Mouse (Mus musculus): ENCODE measurements at regions not wholly inside any gene's neighbourhood (a gene's known extent, or its start where the extent isn't known, plus 50 kb on each side); places are given as distances from the start of the nearest gene placed in this dataset.

DNA sequence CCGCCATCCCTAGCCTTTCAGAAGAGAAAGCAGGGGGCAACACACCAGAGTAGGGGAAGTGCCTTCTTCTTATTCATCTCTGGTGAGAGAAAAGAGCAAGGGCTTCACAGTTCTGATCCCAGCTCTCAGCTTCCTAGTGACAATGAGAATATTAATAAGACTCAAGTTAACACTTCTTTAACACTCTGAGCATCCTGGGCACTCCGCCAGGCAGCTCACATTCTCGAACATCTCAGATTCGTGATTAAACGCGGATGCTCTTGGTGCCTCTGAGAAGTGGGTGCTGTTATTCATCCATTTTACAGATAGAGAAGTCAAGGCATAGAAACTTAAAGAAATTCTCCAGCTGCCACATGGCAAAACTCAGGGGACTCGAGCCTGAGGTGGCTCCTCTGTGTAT lies 237.1 kb downstream of the Rps15a start:
- WGBS: 47% methylated on average over 7 of the region's 7 CpGs
- Histone ChIP-seq H3K36me3 (no peaks in the 10 kb centered on the region), H3K9ac (no peak overlapping the region), H3K4me3 (no peak overlapping the region), H3K27me3 (0 out of 2 replicates have a peak, but pooled peaks cover 4% of the 10 kb centered on the region), H3K9me3 (replicated peaks) (no peaks in the 10 kb centered on the region), H3K4me1 (replicated peaks) (0 out of 2 replicates have a peak, but pooled peaks cover 2% of the 10 kb centered on the region), H3K4me2 (no peak overlapping the region), H3K27ac (no peak overlapping the region)
- no peak for ATAC-seq (replicated peaks; ENCODE audit: insufficient number of reproducible peaks, insufficient read depth, low FRiP score, low read depth)

DNA sequence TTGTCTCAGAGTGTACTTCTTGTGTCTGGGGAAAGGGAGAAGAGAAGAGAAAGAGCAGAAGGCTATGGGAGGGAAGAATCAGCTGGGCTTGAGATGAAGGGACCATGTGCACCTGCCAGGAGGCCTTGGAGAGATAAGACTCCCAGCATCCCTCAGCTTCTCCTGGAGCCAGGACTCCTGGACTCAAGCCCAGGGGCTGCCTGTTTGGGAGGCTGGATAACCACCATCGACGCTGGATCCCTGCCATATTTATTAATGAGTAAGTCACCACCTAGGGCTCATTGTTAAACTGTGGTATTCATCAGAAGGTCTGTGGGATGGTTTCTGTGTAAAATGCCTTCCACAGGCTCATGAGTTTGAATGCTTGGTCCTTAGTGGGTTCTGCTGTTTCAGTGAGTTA lies 240.7 kb downstream of the Rps15a start:
- Histone ChIP-seq H3K27ac (no peak overlapping the region), H3K9me3 (replicated peaks) (no peaks in the 10 kb centered on the region), H3K27me3 (0 out of 2 replicates have a peak, but pooled peaks cover 4% of the 10 kb centered on the region), H3K9ac (no peak overlapping the region), H3K4me1 (replicated peaks) (no peaks in the 10 kb centered on the region), H3K4me3 (no peak overlapping the region), H3K4me2 (no peak overlapping the region), H3K36me3 (no peaks in the 10 kb centered on the region)
- WGBS: 59% methylated on average over 2 of the region's 2 CpGs
- no peak for ATAC-seq (replicated peaks; ENCODE audit: insufficient number of reproducible peaks, insufficient read depth, low FRiP score, low read depth)

DNA sequence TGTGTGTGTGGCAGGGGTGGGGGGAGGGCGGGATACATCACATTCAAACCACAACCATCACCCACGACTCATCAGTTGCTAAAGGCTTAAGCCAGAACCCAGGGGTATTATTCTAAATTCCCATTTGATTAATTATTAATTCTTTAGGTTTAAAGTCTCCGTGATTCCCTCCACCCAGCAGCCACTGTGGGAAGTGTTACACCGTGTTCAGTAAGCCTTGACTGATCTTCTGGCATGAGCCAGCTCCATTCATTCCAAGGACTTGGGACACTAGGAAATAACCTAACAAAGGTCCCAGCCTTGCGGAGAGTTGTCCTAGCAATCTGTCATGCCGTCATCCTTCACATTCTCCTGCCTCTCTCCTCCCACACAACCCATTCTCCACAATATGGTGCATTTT lies 256.6 kb downstream of the Rps15a start:
- ATAC-seq (replicated peaks; ENCODE audit: insufficient number of reproducible peaks, insufficient read depth, low FRiP score, low read depth): no peak
- H3K36me3 ChIP-seq: no peaks in the 10 kb centered on the region
- 66% methylated on average over 6 of the region's 6 CpGs for WGBS

DNA sequence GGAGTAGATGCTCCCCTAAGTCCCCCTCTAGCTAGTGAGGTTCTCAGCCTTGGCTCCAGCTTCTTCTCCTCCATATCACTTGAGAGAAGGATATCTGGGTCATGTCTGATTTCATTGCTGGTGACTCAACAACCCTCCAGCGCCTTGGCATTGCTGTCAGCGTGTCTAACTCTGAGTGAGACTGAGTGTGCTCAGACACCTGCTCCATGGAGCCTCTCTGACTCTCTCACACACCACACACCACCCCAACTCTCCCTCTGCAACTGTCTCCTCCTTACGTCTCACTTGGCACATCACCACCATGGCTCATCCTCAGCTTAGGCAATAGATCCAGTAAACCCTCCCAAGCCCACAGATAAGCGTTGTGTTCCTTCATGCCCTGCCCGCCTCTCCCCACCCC lies 260.0 kb downstream of the Rps15a start:
- Histone ChIP-seq H3K9ac (no peak overlapping the region), H3K9me3 (replicated peaks) (no peaks in the 10 kb centered on the region), H3K4me3 (no peak overlapping the region), H3K4me2 (no peak overlapping the region), H3K27me3 (no peaks in the 10 kb centered on the region), H3K36me3 (no peaks in the 10 kb centered on the region), H3K4me1 (replicated peaks) (no peaks in the 10 kb centered on the region; the same call in 1 of the 2 replicates), H3K27ac (no peak overlapping the region)
- 57% methylated on average over 5 of the region's 5 CpGs for WGBS
- no peak for ATAC-seq (replicated peaks; ENCODE audit: insufficient number of reproducible peaks, insufficient read depth, low FRiP score, low read depth)

More for the DNA sequence above, 256.6 kb downstream of the Rps15a start:
- Histone ChIP-seq H3K4me2 (no peak overlapping the region), H3K27ac (no peak overlapping the region), H3K9me3 (replicated peaks) (no peaks in the 10 kb centered on the region), H3K4me3 (no peak overlapping the region), H3K9ac (no peak overlapping the region), H3K27me3 (no peaks in the 10 kb centered on the region), H3K4me1 (replicated peaks) (no peaks in the 10 kb centered on the region; the same call in 1 of the 2 replicates)

DNA sequence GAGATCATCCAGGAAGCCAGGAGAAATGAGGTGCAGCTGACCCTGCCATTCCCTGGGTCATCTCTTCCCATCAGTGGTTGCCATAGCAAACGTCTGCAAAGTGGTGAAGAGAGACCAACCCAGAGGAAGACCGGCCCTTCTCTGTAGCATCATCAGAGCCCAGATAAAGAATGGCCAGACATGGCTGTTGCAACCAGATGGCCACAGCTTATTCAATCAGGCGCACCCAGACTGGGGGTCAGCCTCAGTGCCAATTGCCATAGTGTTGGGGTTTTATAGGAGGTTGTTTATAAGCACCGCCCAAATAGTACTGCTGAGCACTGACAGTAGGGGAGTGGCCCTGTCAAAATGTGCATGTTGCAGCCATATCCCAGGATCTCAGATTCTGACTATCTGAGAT lies 262.3 kb downstream of the Rps15a start:
- Histone ChIP-seq H3K9ac (no peak overlapping the region), H3K27ac (no peak overlapping the region), H3K27me3 (no peaks in the 10 kb centered on the region), H3K4me2 (no peak overlapping the region), H3K9me3 (replicated peaks) (no peaks in the 10 kb centered on the region), H3K36me3 (no peaks in the 10 kb centered on the region), H3K4me3 (no peak overlapping the region), H3K4me1 (replicated peaks) (no peaks in the 10 kb centered on the region; the same call in 1 of the 2 replicates)
- ATAC-seq (replicated peaks; ENCODE audit: insufficient number of reproducible peaks, insufficient read depth, low FRiP score, low read depth): no peak
- 65% methylated on average over 4 of the region's 4 CpGs for WGBS

DNA sequence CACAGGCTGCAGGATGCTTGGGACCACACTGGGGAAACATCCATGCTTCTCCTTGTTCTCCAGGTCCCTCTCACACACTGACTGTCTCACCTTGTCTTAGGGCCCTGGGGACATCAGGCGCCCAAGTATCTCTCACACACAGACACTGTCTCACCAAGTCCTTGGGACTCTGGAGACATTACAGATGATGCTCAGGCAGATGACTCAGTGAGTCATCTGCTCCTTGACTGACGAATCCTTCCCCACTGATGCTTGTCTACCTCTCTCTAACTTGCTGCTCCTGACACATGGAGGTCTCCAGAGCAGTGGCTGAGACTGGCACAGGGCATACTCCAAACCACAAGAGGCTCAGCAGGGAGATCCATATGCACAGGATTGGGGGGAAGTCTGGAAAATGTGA lies 263.1 kb downstream of the Rps15a start:
- H3K4me1 ChIP-seq (replicated peaks): no peaks in the 10 kb centered on the region; the same call in 1 of the 2 replicates
- no peaks in the 10 kb centered on the region for H3K36me3 ChIP-seq
- 87% methylated on average over 2 of the region's 2 CpGs for WGBS
- no peaks in the 10 kb centered on the region for H3K9me3 ChIP-seq (replicated peaks)
- no peaks in the 10 kb centered on the region for H3K27me3 ChIP-seq
- no peak for ATAC-seq (replicated peaks; ENCODE audit: insufficient number of reproducible peaks, insufficient read depth, low FRiP score, low read depth)
- no peak overlapping the region for H3K4me3 ChIP-seq
- H3K27ac ChIP-seq: no peak overlapping the region
- no peak overlapping the region for H3K9ac ChIP-seq
- H3K4me2 ChIP-seq: no peak overlapping the region

DNA sequence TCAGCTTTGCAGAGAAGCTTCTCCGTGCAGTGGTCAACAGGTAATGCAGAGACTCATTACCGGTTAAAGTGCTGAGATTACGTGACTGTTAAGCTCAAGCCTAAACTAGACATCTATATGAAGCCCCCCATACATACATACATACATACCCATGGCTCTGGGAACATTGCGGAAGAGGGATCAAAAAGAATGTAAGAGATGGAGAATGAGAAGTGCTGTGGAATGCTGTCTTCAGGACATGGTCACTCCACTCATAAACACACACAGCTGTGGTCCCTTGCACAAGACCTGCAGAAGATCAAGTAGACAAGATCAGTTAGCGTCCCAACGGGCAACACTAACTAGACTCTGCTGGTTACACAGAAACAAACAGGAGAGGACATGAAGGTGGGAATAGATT lies 265.2 kb downstream of the Rps15a start:
- ATAC-seq (replicated peaks; ENCODE audit: insufficient number of reproducible peaks, insufficient read depth, low FRiP score, low read depth): no peak
- Histone ChIP-seq H3K4me2 (no peak overlapping the region), H3K4me3 (no peak overlapping the region), H3K36me3 (no peaks in the 10 kb centered on the region), H3K9ac (no peak overlapping the region), H3K4me1 (replicated peaks) (no peaks in the 10 kb centered on the region), H3K27ac (no peak overlapping the region), H3K9me3 (replicated peaks) (no peaks in the 10 kb centered on the region), H3K27me3 (no peaks in the 10 kb centered on the region)
- WGBS: 90% methylated on average over 6 of the region's 6 CpGs

DNA sequence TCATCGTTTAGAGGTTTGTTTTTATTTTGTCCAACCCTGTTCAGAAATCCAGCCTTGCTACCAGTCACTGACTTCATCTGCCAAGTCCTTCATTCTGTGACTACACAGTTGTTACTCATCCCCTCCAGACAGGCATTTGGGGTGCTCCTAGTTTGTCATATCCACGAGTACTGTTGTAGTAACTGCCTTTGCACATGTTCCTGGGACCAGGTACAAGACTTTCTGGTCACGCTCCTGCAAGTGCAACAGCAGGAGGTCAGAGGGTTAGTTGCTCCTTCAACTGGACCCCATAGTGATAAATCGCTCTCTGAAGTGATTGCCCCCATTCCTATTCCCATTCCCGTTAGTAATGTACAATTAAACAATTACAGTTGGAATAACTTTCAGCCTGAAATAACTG lies 269.9 kb downstream of the Rps15a start:
- no peak overlapping the region for H3K4me2 ChIP-seq
- no peaks in the 10 kb centered on the region for H3K9me3 ChIP-seq (replicated peaks)
- 78% methylated on average over 5 of the region's 5 CpGs for WGBS
- H3K36me3 ChIP-seq: no peaks in the 10 kb centered on the region
- no peak overlapping the region for H3K27ac ChIP-seq
- H3K9ac ChIP-seq: no peak overlapping the region
- no peak for ATAC-seq (replicated peaks; ENCODE audit: insufficient number of reproducible peaks, insufficient read depth, low FRiP score, low read depth)
- H3K4me1 ChIP-seq (replicated peaks): no peaks in the 10 kb centered on the region
- H3K4me3 ChIP-seq: no peak overlapping the region
- no peaks in the 10 kb centered on the region for H3K27me3 ChIP-seq

DNA sequence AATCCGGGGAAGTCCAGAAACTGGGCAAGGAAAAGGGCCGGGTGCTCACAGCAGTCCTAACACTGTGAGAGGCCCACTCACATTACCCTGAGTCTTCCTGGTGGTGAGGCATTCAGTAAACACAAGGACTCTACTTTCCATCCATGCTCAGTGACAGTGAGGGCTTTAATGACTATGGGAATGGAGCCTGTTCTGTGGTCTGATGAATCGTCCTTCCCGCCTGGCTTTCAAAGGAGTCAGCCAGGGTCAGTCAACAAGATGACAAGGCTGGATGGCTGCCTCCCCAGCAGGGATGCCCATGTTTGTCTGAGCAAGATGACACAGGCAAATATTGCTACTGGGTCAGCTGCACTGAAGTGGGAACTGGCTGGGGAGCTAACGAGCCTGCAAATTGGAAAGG lies 273.2 kb downstream of the Rps15a start:
- Histone ChIP-seq H3K27ac (no peak overlapping the region), H3K36me3 (no peaks in the 10 kb centered on the region), H3K9me3 (replicated peaks) (no peaks in the 10 kb centered on the region), H3K27me3 (no peaks in the 10 kb centered on the region), H3K9ac (no peak overlapping the region), H3K4me1 (replicated peaks) (no peaks in the 10 kb centered on the region), H3K4me3 (no peak overlapping the region), H3K4me2 (no peak overlapping the region)
- ATAC-seq (replicated peaks; ENCODE audit: insufficient number of reproducible peaks, insufficient read depth, low FRiP score, low read depth): no peak; the same call in 1 of the 2 replicates
- WGBS: 45% methylated on average over 5 of the region's 5 CpGs

DNA sequence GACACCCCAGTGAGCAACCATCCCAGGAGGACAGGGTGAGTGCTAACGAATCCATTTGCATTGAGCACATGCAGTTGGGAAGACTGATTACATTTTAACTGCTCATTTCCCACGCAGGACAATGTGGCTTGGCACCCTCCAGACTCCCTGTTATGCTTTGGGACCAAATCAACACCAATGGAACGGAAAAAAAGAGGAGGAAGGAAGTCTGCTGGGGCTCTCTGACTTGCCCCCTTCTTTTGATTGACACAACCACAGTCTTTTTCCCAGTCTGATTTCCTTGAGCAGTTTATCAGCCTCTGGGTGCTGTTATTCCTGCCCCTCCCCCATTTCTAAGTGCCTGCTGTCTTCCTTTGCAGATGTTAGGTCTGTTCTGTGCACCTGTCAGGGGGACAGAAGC lies 321.0 kb downstream of the Rps15a start:
- Histone ChIP-seq H3K4me2 (no peak overlapping the region), H3K4me3 (no peak overlapping the region), H3K27ac (no peak overlapping the region), H3K4me1 (replicated peaks) (no peaks in the 10 kb centered on the region), H3K27me3 (no peaks in the 10 kb centered on the region), H3K9ac (no peak overlapping the region), H3K9me3 (replicated peaks) (no peaks in the 10 kb centered on the region), H3K36me3 (no peaks in the 10 kb centered on the region)
- WGBS: 32% methylated on average over 3 of the region's 3 CpGs
- ATAC-seq (replicated peaks; ENCODE audit: insufficient number of reproducible peaks, insufficient read depth, low FRiP score, low read depth): no peak

DNA sequence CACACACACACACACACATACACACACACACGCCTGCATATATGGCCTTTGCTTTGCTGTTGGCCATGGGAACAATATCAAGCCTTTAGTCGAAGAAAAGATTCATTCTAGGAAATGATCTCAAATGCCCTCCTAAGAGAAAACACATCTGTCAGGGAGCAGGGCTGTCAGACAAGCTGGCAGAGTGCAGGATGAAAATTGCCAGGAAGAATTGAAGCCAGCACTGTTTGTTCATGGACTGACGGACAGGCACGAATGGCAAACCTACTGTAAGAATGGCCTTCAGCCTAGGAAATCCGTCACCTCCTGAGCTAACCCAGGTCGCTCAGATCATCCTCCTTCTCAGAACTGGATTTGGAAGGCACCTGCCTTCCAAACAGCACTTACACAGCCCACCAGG lies 322.0 kb downstream of the Rps15a start:
- Histone ChIP-seq H3K27me3 (no peaks in the 10 kb centered on the region), H3K27ac (no peak overlapping the region), H3K9me3 (replicated peaks) (no peaks in the 10 kb centered on the region), H3K9ac (no peak overlapping the region), H3K4me1 (replicated peaks) (no peaks in the 10 kb centered on the region), H3K36me3 (no peaks in the 10 kb centered on the region), H3K4me3 (no peak overlapping the region), H3K4me2 (no peak overlapping the region)
- WGBS: 75% methylated on average over 6 of the region's 6 CpGs
- ATAC-seq (replicated peaks; ENCODE audit: insufficient number of reproducible peaks, insufficient read depth, low FRiP score, low read depth): no peak

DNA sequence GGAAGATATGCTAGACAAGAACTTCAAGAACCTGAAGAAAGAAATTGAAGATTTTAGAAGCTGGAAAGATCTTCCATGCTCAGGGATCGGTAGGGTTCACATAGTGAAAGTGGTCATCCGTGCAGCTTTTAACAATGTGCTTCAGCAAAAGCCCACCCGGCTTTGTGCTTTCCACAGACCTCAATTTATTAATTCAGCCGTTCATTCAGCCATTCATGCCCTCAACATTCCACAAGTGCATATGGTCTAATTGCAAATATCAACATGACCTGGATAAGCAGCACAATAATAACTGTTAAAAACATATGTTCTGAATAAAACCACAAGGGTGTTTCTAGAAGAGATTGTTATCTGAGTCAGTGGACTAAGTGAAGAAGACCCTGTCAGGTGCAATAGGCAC lies 323.5 kb downstream of the Rps15a start:
- no peak for ATAC-seq (replicated peaks; ENCODE audit: insufficient number of reproducible peaks, insufficient read depth, low FRiP score, low read depth)
- WGBS: 84% methylated on average over 4 of the region's 4 CpGs
- H3K4me3 ChIP-seq: no peak overlapping the region

More for the DNA sequence above, 323.5 kb downstream of the Rps15a start:
- Histone ChIP-seq H3K9ac (no peak overlapping the region), H3K4me2 (no peak overlapping the region), H3K27ac (no peak overlapping the region), H3K4me1 (replicated peaks) (no peaks in the 10 kb centered on the region), H3K27me3 (no peaks in the 10 kb centered on the region), H3K36me3 (no peaks in the 10 kb centered on the region), H3K9me3 (replicated peaks) (no peaks in the 10 kb centered on the region)
